In genomic region chr15:78328520-78329097, GRCm38 (mm10) we compare ENCODE assay signal across 1 mouse cellular context.
A peak's percentile ranks its signal among the peaks of the same experiment; 100 is the strongest.
TF ChIP-seq lines count a peak whose summit lies in the region.

No protein-coding gene starts in this region.

TF ChIP-seq in CH12.LX, 34 proteins besides CTCF, POLR2A, EP300 and RAD21 (continued from another document):
- TF ChIP-seq MEF2A (IDR thresholded peaks at IDR 0.05; ENCODE audit: borderline replicate concordance, low read depth, low read length) (peak; percentile 78), BHLHE40 (IDR thresholded peaks at IDR 0.05; ENCODE audit: low read depth, low read length) (peak; percentile 99), PAX5 (IDR thresholded peaks at IDR 0.05; ENCODE audit: low read length) (no peak), JUND (conservative IDR thresholded peaks at IDR 0.05; ENCODE audit: low read depth, low read length) (0 out of 2 replicates have a peak, but pooled peaks have one; percentile 24), TBP (conservative IDR thresholded peaks at IDR 0.05; ENCODE audit: low read depth, low read length) (no peak), MAZ (IDR thresholded peaks at IDR 0.05; ENCODE audit: low read depth, low read length) (peak; percentile 91), IRF4 (IDR thresholded peaks at IDR 0.05; ENCODE audit: low read depth, low read length) (peak; percentile 89), MAX (IDR thresholded peaks at IDR 0.05; ENCODE audit: low read length) (peak; percentile 86), SIN3A (IDR thresholded peaks at IDR 0.05; ENCODE audit: low read length) (peak; percentile 60), USF1 (IDR thresholded peaks at IDR 0.05; ENCODE audit: low read depth, low read length) (no peak), SMC3 (IDR thresholded peaks at IDR 0.05; ENCODE audit: low read depth, low read length) (no peak; the same call in 1 of the 2 replicates), ZNF384 (IDR thresholded peaks at IDR 0.05; ENCODE audit: low read depth, low read length) (no peak), NRF1 (IDR thresholded peaks at IDR 0.05; ENCODE audit: low read depth, low read length) (0 out of 2 replicates have a peak, but pooled peaks have one; percentile 11), E2F4 (IDR thresholded peaks at IDR 0.05; ENCODE audit: insufficient replicate concordance, low read depth, low read length) (no peak), MYC (IDR thresholded peaks at IDR 0.05; ENCODE audit: low read depth, low read length) (peak; percentile 90; the same call in 1 of the 2 replicates), ETS1 (conservative IDR thresholded peaks at IDR 0.05; ENCODE audit: low read depth, low read length) (peak; percentile 78), CHD1 (IDR thresholded peaks at IDR 0.05; ENCODE audit: low read depth, low read length) (peak; percentile 93; the same call in 1 of the 2 replicates), ZMIZ1 (IDR thresholded peaks at IDR 0.05; ENCODE audit: low read depth, low read length) (peak; percentile 46; the same call in 1 of the 2 replicates), ZKSCAN1 (IDR thresholded peaks at IDR 0.05; ENCODE audit: borderline replicate concordance, low read depth, low read length) (no peak), NELFE (IDR thresholded peaks at IDR 0.05; ENCODE audit: low read depth, low read length) (0 out of 2 replicates have a peak, but pooled peaks have one; percentile 23), CHD2 (IDR thresholded peaks at IDR 0.05; ENCODE audit: low read length) (peak; percentile 69; the same call in 1 of the 2 replicates), RCOR1 (conservative IDR thresholded peaks at IDR 0.05; ENCODE audit: low read depth, low read length) (0 out of 2 replicates have a peak, but pooled peaks have one; percentile 67), HCFC1 (IDR thresholded peaks at IDR 0.05; ENCODE audit: low read depth, low read length) (no peak; the same call in 1 of the 2 replicates), POLR2AphosphoS2 (IDR thresholded peaks at IDR 0.05; ENCODE audit: low read depth, low read length) (peak; percentile 80; the same call in 1 of the 2 replicates), MXI1 (IDR thresholded peaks at IDR 0.05; ENCODE audit: low read depth, low read length) (peak; percentile 83), ELF1 (IDR thresholded peaks at IDR 0.05; ENCODE audit: low read depth, low read length) (0 out of 2 replicates have a peak, but pooled peaks have one; percentile 8)
